Mouse (Mus musculus): ENCODE results near the gene Il17rb. TPM values are rescaled to one million over a fixed set of nuclear protein-coding genes. Genes with fewer than 3 reads are reported as not detected.
A peak's percentile ranks its signal among the peaks of the same experiment; 100 is the strongest.

Il17rb gene
- polyA plus RNA-seq (2012; rRNA removed) = 0.76 and 1.9 TPM in 2 replicates

DNA sequence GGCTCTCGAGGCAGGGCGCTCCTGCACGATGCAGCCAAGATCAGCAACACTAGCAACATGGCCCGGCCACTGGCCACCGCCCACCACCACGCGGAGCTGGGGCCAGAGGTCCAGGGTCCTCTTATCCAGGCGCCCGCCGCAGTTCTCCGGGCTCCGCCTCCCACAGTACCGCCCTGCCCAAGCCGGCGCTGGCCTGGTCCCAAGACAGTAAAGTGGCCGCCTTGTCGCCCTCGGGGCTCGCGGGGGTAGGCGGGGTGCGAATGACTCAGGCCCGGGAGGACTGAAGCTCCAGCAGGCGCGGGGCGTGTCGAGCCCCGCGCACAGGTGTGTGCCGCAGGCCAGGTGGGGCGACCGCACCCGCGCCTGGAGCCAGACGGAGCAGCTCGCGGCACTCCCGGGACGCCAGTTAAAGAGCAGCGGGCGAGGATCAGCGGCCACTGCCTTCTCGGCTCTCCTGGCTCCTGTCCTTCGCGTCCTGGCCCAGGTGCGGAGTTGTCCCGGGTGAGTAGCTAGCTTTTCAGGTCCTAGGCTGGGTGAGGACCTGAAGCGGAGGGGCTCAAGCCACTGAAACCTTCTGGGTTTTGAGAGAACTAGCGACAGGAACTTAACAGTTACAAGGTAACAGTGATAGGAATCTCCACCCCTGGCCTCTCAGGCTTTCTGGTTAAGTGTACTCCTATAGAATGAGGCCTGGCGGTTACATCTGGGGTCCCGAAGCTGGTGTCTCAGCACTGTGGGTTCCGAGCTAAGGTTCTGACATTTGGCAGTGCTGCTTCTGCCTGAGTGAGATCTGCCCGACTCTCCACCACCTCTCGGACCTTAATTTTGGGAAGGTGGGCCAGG lies at the start of gene Il17rb, which contains the start of gene Chdh:
Il17rb (minus strand) TSS at position 164 of the 843 bp plus-strand sequence.
Chdh (plus strand) TSS at position 291 of the 843 bp plus-strand sequence.
- 10% methylated on average over 54 of the region's 54 CpGs for WGBS
- Histone ChIP-seq H3K36me3 (ENCODE audit: control insufficient read depth, insufficient read depth, low read length) (no peaks in the 10 kb centered on the region), H3K4me1 (ENCODE audit: control insufficient read depth, insufficient read depth, insufficient read length) (peaks cover 6% of the 10 kb centered on the region; the same call in 1 of the 2 replicates), H3K27me3 (ENCODE audit: control insufficient read depth, insufficient read depth, low read length) (peaks cover 7% of the 10 kb centered on the region; the same call in 1 of the 2 replicates), H3K27ac (ENCODE audit: insufficient read depth, low read length) (no peak within 1 kb of the TSS), H3K4me3 (ENCODE audit: extremely low read depth, insufficient read depth, insufficient read length) (peak within 1 kb of the TSS; percentile 40; the same call in 1 of the 2 replicates)
- no peak for DNase-seq (ENCODE audit: low read depth in 1 of 2, low spot score in 2 of 2)
- no peak for TF ChIP-seq POLR2A (IDR thresholded peaks at IDR 0.05; ENCODE audit: low read depth, low read length)
- no peak for TF ChIP-seq CTCF (IDR thresholded peaks at IDR 0.05; ENCODE audit: extremely low read depth, insufficient read depth, insufficient read length, insufficient replicate concordance)

DNA sequence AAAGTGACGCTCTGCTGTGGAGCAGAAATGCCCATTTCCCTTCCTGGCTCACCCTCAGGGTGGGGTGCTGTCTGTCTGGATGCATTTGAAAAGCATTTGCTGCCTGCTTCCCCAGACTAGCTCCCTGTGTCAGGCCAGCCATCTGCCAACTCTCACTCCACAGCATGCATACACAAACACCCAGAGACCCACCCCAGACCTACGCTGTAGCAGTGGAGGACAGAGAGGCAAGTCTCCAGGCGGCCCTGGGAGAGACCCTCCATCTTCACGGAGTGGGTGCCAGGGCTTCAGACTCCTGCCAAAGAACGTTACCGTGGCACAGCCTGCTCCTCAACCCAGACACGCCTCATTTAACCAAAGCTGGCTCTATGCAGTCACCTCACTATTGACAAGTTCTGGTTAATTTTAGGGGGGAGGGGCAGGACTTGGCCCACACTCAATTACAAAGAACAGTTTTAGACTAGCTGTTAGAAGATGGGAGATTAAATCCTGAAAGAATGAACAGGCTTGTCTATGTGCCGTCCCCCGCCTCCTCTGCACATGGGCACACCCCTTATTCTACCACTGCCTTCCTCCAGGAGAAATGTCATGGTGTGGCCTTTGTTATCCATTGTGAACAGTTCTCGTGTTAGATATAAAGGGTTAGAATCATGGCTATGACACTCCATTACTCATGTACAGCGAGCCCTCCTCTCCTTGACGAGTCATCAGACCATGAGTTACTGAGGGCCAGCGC lies 47.5 kb upstream of the Il17rb start:
- WGBS = 83% methylated on average over 13 of the region's 13 CpGs
- Histone ChIP-seq H3K27ac (ENCODE audit: insufficient read depth, low read length) (no peak overlapping the region), H3K36me3 (ENCODE audit: control insufficient read depth, insufficient read depth, low read length) (no peaks in the 10 kb centered on the region), H3K4me3 (ENCODE audit: extremely low read depth, insufficient read depth, insufficient read length) (no peak overlapping the region), H3K4me1 (ENCODE audit: control insufficient read depth, insufficient read depth, insufficient read length) (no peaks in the 10 kb centered on the region), H3K27me3 (ENCODE audit: control insufficient read depth, insufficient read depth, low read length) (no peaks in the 10 kb centered on the region)
- no peak for DNase-seq (ENCODE audit: low read depth in 1 of 2, low spot score in 2 of 2)
- TF ChIP-seq CTCF (IDR thresholded peaks at IDR 0.05; ENCODE audit: extremely low read depth, insufficient read depth, insufficient read length, insufficient replicate concordance) = no peak
- no peak for TF ChIP-seq POLR2A (IDR thresholded peaks at IDR 0.05; ENCODE audit: low read depth, low read length)

DNA sequence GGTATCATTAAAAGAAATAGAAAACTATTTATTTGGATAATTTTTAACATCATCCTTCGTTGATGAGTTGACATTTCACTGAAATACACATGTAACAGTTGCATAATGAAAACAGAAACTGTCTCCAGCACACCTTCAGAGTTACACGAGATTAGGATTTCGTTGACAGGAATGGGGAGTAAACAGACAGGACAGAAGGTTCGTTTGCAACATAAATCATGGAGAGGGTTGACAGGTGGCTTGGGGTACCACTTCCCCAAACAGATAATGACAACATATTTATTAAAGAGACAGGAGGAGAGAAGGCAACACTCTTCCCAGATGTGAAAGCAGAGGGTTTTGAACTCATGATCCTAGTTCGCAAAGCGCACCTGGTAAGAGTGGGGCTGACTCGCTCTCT lies 46.2 kb upstream of the Il17rb start:
- 51% methylated on average over 7 of the region's 7 CpGs for WGBS
- Histone ChIP-seq H3K27me3 (ENCODE audit: control insufficient read depth, insufficient read depth, low read length) (no peaks in the 10 kb centered on the region), H3K27ac (ENCODE audit: insufficient read depth, low read length) (no peak overlapping the region), H3K4me1 (ENCODE audit: control insufficient read depth, insufficient read depth, insufficient read length) (no peaks in the 10 kb centered on the region), H3K36me3 (ENCODE audit: control insufficient read depth, insufficient read depth, low read length) (no peaks in the 10 kb centered on the region), H3K4me3 (ENCODE audit: extremely low read depth, insufficient read depth, insufficient read length) (no peak overlapping the region)
- TF ChIP-seq POLR2A (IDR thresholded peaks at IDR 0.05; ENCODE audit: low read depth, low read length) (no peak), CTCF (IDR thresholded peaks at IDR 0.05; ENCODE audit: extremely low read depth, insufficient read depth, insufficient read length, insufficient replicate concordance) (no peak)
- DNase-seq (ENCODE audit: low read depth in 1 of 2, low spot score in 2 of 2) = no peak

- no peak overlapping the region for H3K27ac ChIP-seq (ENCODE audit: insufficient read depth, low read length)
- no peaks in the 10 kb centered on the region for H3K4me1 ChIP-seq (ENCODE audit: control insufficient read depth, insufficient read depth, insufficient read length)
- no peak for DNase-seq (ENCODE audit: low read depth in 1 of 2, low spot score in 2 of 2)
- H3K27me3 ChIP-seq (ENCODE audit: control insufficient read depth, insufficient read depth, low read length) = no peaks in the 10 kb centered on the region
- H3K36me3 ChIP-seq (ENCODE audit: control insufficient read depth, insufficient read depth, low read length) = no peaks in the 10 kb centered on the region
- 91% methylated on average over 8 of the region's 8 CpGs for WGBS
- TF ChIP-seq POLR2A (IDR thresholded peaks at IDR 0.05; ENCODE audit: low read depth, low read length) = no peak
- no peak for TF ChIP-seq CTCF (IDR thresholded peaks at IDR 0.05; ENCODE audit: extremely low read depth, insufficient read depth, insufficient read length, insufficient replicate concordance)
- H3K4me3 ChIP-seq (ENCODE audit: extremely low read depth, insufficient read depth, insufficient read length) = no peak overlapping the region
These were observed 41.6 kb upstream of the Il17rb start for GRCm38 (mm10) chr14:30050280-30050679.

- DNase-seq (ENCODE audit: low read depth in 1 of 2, low spot score in 2 of 2) = no peak
- 90% methylated on average over 3 of the region's 3 CpGs for WGBS
- H3K27ac ChIP-seq (ENCODE audit: insufficient read depth, low read length) = no peak overlapping the region
- H3K36me3 ChIP-seq (ENCODE audit: control insufficient read depth, insufficient read depth, low read length) = no peaks in the 10 kb centered on the region
- H3K4me3 ChIP-seq (ENCODE audit: extremely low read depth, insufficient read depth, insufficient read length) = no peak overlapping the region
- no peaks in the 10 kb centered on the region for H3K27me3 ChIP-seq (ENCODE audit: control insufficient read depth, insufficient read depth, low read length)
- H3K4me1 ChIP-seq (ENCODE audit: control insufficient read depth, insufficient read depth, insufficient read length) = no peaks in the 10 kb centered on the region
- TF ChIP-seq CTCF (IDR thresholded peaks at IDR 0.05; ENCODE audit: extremely low read depth, insufficient read depth, insufficient read length, insufficient replicate concordance) (no peak), POLR2A (IDR thresholded peaks at IDR 0.05; ENCODE audit: low read depth, low read length) (no peak)
These were observed 39.4 kb upstream of the Il17rb start for GRCm38 (mm10) chr14:30048049-30048448.

DNA sequence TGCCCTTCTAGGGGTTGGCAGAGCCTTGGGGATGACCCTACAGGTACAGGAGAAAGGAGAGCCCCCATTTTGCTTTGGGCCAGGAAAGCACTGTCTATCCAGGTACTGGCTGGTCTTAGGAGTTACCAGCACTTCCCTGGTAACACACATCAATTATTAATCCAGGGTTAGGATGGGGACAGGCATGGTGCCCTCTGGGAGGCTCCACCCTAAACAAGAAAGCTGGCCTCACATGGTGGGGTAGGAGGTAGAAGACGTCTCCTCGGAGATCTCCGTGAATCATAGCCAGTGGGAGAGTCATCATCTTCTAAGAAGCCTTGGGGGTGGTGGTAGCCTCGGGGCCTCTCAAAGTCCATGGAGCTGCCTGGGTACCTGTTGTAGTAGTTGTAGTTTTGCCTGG lies 38.3 kb upstream of the Il17rb start:
- H3K27ac ChIP-seq (ENCODE audit: insufficient read depth, low read length) = no peak overlapping the region
- TF ChIP-seq POLR2A (IDR thresholded peaks at IDR 0.05; ENCODE audit: low read depth, low read length) (no peak), CTCF (IDR thresholded peaks at IDR 0.05; ENCODE audit: extremely low read depth, insufficient read depth, insufficient read length, insufficient replicate concordance) (no peak)
- no peaks in the 10 kb centered on the region for H3K36me3 ChIP-seq (ENCODE audit: control insufficient read depth, insufficient read depth, low read length)
- no peak for DNase-seq (ENCODE audit: low read depth in 1 of 2, low spot score in 2 of 2)
- no peak overlapping the region for H3K4me3 ChIP-seq (ENCODE audit: extremely low read depth, insufficient read depth, insufficient read length)
- no peaks in the 10 kb centered on the region for H3K4me1 ChIP-seq (ENCODE audit: control insufficient read depth, insufficient read depth, insufficient read length)
- 96% methylated on average over 4 of the region's 4 CpGs for WGBS
- no peaks in the 10 kb centered on the region for H3K27me3 ChIP-seq (ENCODE audit: control insufficient read depth, insufficient read depth, low read length)
